Mouse (Mus musculus) hindbrain, embryonic 13.5 days (tissue): Measurements from ENCODE around the gene Samd1. TPM values are rescaled to one million over a fixed set of nuclear protein-coding genes. Genes with fewer than 3 reads are reported as not detected.
A peak's percentile ranks its signal among the peaks of the same experiment; 100 is the strongest.
"Not testable (repeated sequence)": the region's sequence is repeated elsewhere in the genome, so short reads cannot be mapped to it uniquely, and the experiment has no call there.

Source experiments
- ATAC-seq: fragments of 200-750 bp; cut with Nextera tagmentation; 2 replicates; pipeline ENCODE4 v1.8.0; 2017; ENCODE audit warnings: moderate TSS enrichment; ENCODE audit not compliant: low FRiP score
- H3K27ac ChIP-seq: fragments of 300-500 bp; sonication (generic); 2 replicates; pipeline ENCODE4 v1.5.1; 2015; ENCODE audit warnings: inconsistent platforms, mild to moderate bottlenecking, moderate library complexity
- H3K27me3 ChIP-seq: fragments of 300-500 bp; sonication (generic); 2 replicates; pipeline ENCODE4 v1.6.1; 2015; ENCODE audit warnings: mild to moderate bottlenecking, inconsistent platforms
- H3K36me3 ChIP-seq: fragments of 300-500 bp; sonication (generic); 2 replicates; pipeline ENCODE4 v1.6.1; 2015; ENCODE audit warnings: mild to moderate bottlenecking, inconsistent platforms
- H3K4me1 ChIP-seq: fragments of 300-500 bp; sonication (generic); replicated peaks from 2 replicates; pipeline ENCODE4 v1.6.1; 2015; ENCODE audit warnings: inconsistent platforms
- H3K4me2 ChIP-seq: fragments of 300-500 bp; sonication (generic); 2 replicates; pipeline ENCODE4 v1.6.1; 2015; ENCODE audit warnings: inconsistent platforms, mild to moderate bottlenecking, moderate library complexity
- H3K4me3 ChIP-seq: fragments of 300-500 bp; sonication (generic); 2 replicates; pipeline ENCODE4 v1.5.1; 2015; ENCODE audit warnings: mild to moderate bottlenecking, inconsistent platforms
- H3K9ac ChIP-seq: fragments of 300-500 bp; sonication (generic); 2 replicates; pipeline ENCODE4 v1.6.1; 2015; ENCODE audit warnings: mild to moderate bottlenecking, inconsistent platforms
- H3K9me3 ChIP-seq: fragments of 300-500 bp; sonication (generic); 2 replicates; pipeline ENCODE4 v1.6.1; 2016; ENCODE audit warnings: inconsistent platforms
- WGBS: fragments of 180-500 bp; shearing (Covaris S2); methylation state at CpG from one replicate; pipeline ENCODE4 v1.1.7; 2015; 5-methylcytosine and 5-hydroxymethylcytosine counted together
- polyA plus RNA-seq: library from polyadenylated mRNA; unstranded; fragments of >200 nt; fragmentation: Nextera tagmentation; extraction: Ambion mirVana; gene quantifications from 2 replicates; pipeline ENCODE4 v1.2.1, GENCODE M21; 2015

Samd1 gene
- polyA plus RNA-seq, 1 experiment from 2014 or later = 8.2 TPM

GRCm38 (mm10) chr8:83973161-83974031, 24.1 kb upstream of the Samd1 start:
- peak; percentile 46 for ATAC-seq
- Histone ChIP-seq H3K4me3 (peak overlapping the region; percentile 95), H3K27me3 (no peaks in the 10 kb centered on the region), H3K36me3 (no peaks in the 10 kb centered on the region), H3K4me1 (peaks cover 49% of the 10 kb centered on the region), H3K9ac (peak overlapping the region; percentile 96), H3K9me3 (no peaks in the 10 kb centered on the region), H3K27ac (peak overlapping the region; percentile 88), H3K4me2 (peak overlapping the region; percentile 97)
- WGBS = 3% methylated on average over 37 of the region's 37 CpGs

GRCm38 (mm10) chr8:83974521-83974920, 23.0 kb upstream of the Samd1 start:
- H3K4me2 ChIP-seq = peak overlapping the region; percentile 97
- peak overlapping the region; percentile 96; the same call in 1 of the 2 replicates for H3K9ac ChIP-seq
- 83% methylated on average over 4 of the region's 4 CpGs for WGBS
- H3K9me3 ChIP-seq = no peaks in the 10 kb centered on the region
- no peaks in the 10 kb centered on the region for H3K27me3 ChIP-seq
- H3K4me1 ChIP-seq = peaks cover 53% of the 10 kb centered on the region
- ATAC-seq = no peak
- no peak overlapping the region for H3K27ac ChIP-seq
- H3K4me3 ChIP-seq = peak overlapping the region; percentile 95
- H3K36me3 ChIP-seq = no peaks in the 10 kb centered on the region

GRCm38 (mm10) chr8:83976101-83976630, 21.3 kb upstream of the Samd1 start:
- no peaks in the 10 kb centered on the region for H3K27me3 ChIP-seq

GRCm38 (mm10) chr8:83976779-83977350, 20.6 kb upstream of the Samd1 start:
- Histone ChIP-seq H3K4me3 (no peak overlapping the region), H3K4me2 (0 out of 2 replicates have a peak overlapping the region, but pooled peaks have one; percentile 15), H3K36me3 (peaks cover 20% of the 10 kb centered on the region), H3K9me3 (no peaks in the 10 kb centered on the region), H3K27ac (no peak overlapping the region), H3K27me3 (no peaks in the 10 kb centered on the region), H3K9ac (peak overlapping the region; percentile 46; the same call in 1 of the 2 replicates), H3K4me1 (peaks cover 60% of the 10 kb centered on the region)
- ATAC-seq = no peak
- WGBS = 87% methylated on average over 5 of the region's 5 CpGs

More at GRCm38 (mm10) chr8:83976101-83976630, 21.3 kb upstream of the Samd1 start:
- no peaks in the 10 kb centered on the region for H3K9me3 ChIP-seq
- no peak overlapping the region for H3K9ac ChIP-seq
- no peak overlapping the region for H3K4me2 ChIP-seq
- H3K4me1 ChIP-seq = peaks cover 64% of the 10 kb centered on the region
- H3K27ac ChIP-seq = no peak overlapping the region
- WGBS = 86% methylated on average over 4 of the region's 4 CpGs
- H3K4me3 ChIP-seq = no peak overlapping the region
- ATAC-seq = no peak
- H3K36me3 ChIP-seq = peaks cover 13% of the 10 kb centered on the region

GRCm38 (mm10) chr8:83977646-83978045, 19.8 kb upstream of the Samd1 start:
- no peak for ATAC-seq
- WGBS = 59% methylated on average over 6 of the region's 6 CpGs
- no peaks in the 10 kb centered on the region for H3K27me3 ChIP-seq
- peak overlapping the region; percentile 46 for H3K9ac ChIP-seq
- peak overlapping the region; percentile 18; the same call in 1 of the 2 replicates for H3K27ac ChIP-seq
- H3K4me3 ChIP-seq = no peak overlapping the region
- H3K9me3 ChIP-seq = no peaks in the 10 kb centered on the region
- peaks cover 58% of the 10 kb centered on the region for H3K4me1 ChIP-seq
- H3K36me3 ChIP-seq = peaks cover 28% of the 10 kb centered on the region
- peak overlapping the region; percentile 15; the same call in 1 of the 2 replicates for H3K4me2 ChIP-seq

GRCm38 (mm10) chr8:83978200-83978599, 19.3 kb upstream of the Samd1 start:
- H3K4me2 ChIP-seq = peak overlapping the region; percentile 15; the same call in 1 of the 2 replicates
- no peaks in the 10 kb centered on the region for H3K9me3 ChIP-seq
- no peak for ATAC-seq
- 67% methylated on average over 9 of the region's 9 CpGs for WGBS
- no peak overlapping the region for H3K4me3 ChIP-seq
- no peaks in the 10 kb centered on the region for H3K27me3 ChIP-seq
- no peak overlapping the region for H3K27ac ChIP-seq
- H3K4me1 ChIP-seq = peaks cover 58% of the 10 kb centered on the region
- H3K36me3 ChIP-seq = peaks cover 34% of the 10 kb centered on the region
- H3K9ac ChIP-seq = peak overlapping the region; percentile 46; the same call in 1 of the 2 replicates

GRCm38 (mm10) chr8:83980250-83980649, 17.2 kb upstream of the Samd1 start:
- 69% methylated on average over 1 of the region's 1 CpGs for WGBS
- H3K36me3 ChIP-seq = peaks cover 52% of the 10 kb centered on the region
- peak; percentile 14; the same call in 1 of the 2 replicates for ATAC-seq

GRCm38 (mm10) chr8:83980845-83981244, 16.6 kb upstream of the Samd1 start:
- H3K4me3 ChIP-seq = no peak overlapping the region
- H3K9ac ChIP-seq = no peak overlapping the region
- no peak overlapping the region for H3K4me2 ChIP-seq
- no peaks in the 10 kb centered on the region for H3K27me3 ChIP-seq
- ATAC-seq = no peak
- H3K27ac ChIP-seq = no peak overlapping the region
- H3K4me1 ChIP-seq = peaks cover 39% of the 10 kb centered on the region
- H3K36me3 ChIP-seq = peaks cover 57% of the 10 kb centered on the region
- H3K9me3 ChIP-seq = no peaks in the 10 kb centered on the region
- 81% methylated on average over 8 of the region's 8 CpGs for WGBS

More at GRCm38 (mm10) chr8:83980250-83980649, 17.2 kb upstream of the Samd1 start:
- no peak overlapping the region for H3K27ac ChIP-seq
- no peak overlapping the region for H3K4me2 ChIP-seq
- H3K4me1 ChIP-seq = peaks cover 39% of the 10 kb centered on the region
- H3K27me3 ChIP-seq = no peaks in the 10 kb centered on the region
- no peak overlapping the region for H3K9ac ChIP-seq
- H3K4me3 ChIP-seq = no peak overlapping the region
- H3K9me3 ChIP-seq = no peaks in the 10 kb centered on the region

GRCm38 (mm10) chr8:83981533-83981932, 15.9 kb upstream of the Samd1 start:
- no peaks in the 10 kb centered on the region for H3K9me3 ChIP-seq
- H3K4me2 ChIP-seq = no peak overlapping the region
- no peak for ATAC-seq
- no peaks in the 10 kb centered on the region for H3K27me3 ChIP-seq
- H3K27ac ChIP-seq = no peak overlapping the region
- H3K9ac ChIP-seq = no peak overlapping the region
- peaks cover 63% of the 10 kb centered on the region for H3K36me3 ChIP-seq
- H3K4me1 ChIP-seq = peaks cover 34% of the 10 kb centered on the region
- 98% methylated on average over 7 of the region's 7 CpGs for WGBS
- H3K4me3 ChIP-seq = no peak overlapping the region

GRCm38 (mm10) chr8:83982449-83982848, 15.0 kb upstream of the Samd1 start:
- no peaks in the 10 kb centered on the region for H3K9me3 ChIP-seq
- peaks cover 25% of the 10 kb centered on the region for H3K4me1 ChIP-seq
- no peaks in the 10 kb centered on the region for H3K27me3 ChIP-seq
- peaks cover 73% of the 10 kb centered on the region for H3K36me3 ChIP-seq
- H3K27ac ChIP-seq = no peak overlapping the region
- no peak overlapping the region for H3K9ac ChIP-seq
- 85% methylated on average over 4 of the region's 4 CpGs for WGBS
- H3K4me3 ChIP-seq = no peak overlapping the region
- no peak for ATAC-seq
- no peak overlapping the region for H3K4me2 ChIP-seq

- H3K27ac ChIP-seq, H3K27me3 ChIP-seq, ATAC-seq, H3K4me3 ChIP-seq, H3K9ac ChIP-seq, H3K4me2 ChIP-seq, H3K9me3 ChIP-seq: not testable (repeated sequence)
- Histone ChIP-seq H3K36me3 (peaks cover 80% of the 10 kb centered on the region), H3K4me1 (peaks cover 17% of the 10 kb centered on the region)
- WGBS = 100% methylated on average over 2 of the region's 2 CpGs
Measured at GRCm38 (mm10) chr8:83983222-83983621, 14.2 kb upstream of the Samd1 start.

- Histone ChIP-seq H3K4me1 (no peaks in the 10 kb centered on the region), H3K4me2 (no peak overlapping the region), H3K27ac (no peak overlapping the region), H3K27me3 (no peaks in the 10 kb centered on the region), H3K4me3 (no peak overlapping the region), H3K36me3 (peaks cover 90% of the 10 kb centered on the region), H3K9ac (no peak overlapping the region), H3K9me3 (no peaks in the 10 kb centered on the region)
- 90% methylated on average over 7 of the region's 7 CpGs for WGBS
- ATAC-seq = no peak
Measured at GRCm38 (mm10) chr8:83989243-83989642, 8.2 kb upstream of the Samd1 start.
